Mouse (Mus musculus) limb, embryonic 11.5 days (tissue): ENCODE data around the gene Gm28729. TPM values are rescaled to one million over a fixed set of nuclear protein-coding genes. Genes with fewer than 3 reads are reported as not detected.

Experiments used
- ATAC-seq: fragments of 200-750 bp; cut with Nextera tagmentation; 2 replicates; pipeline ENCODE4 v1.8.0; 2017; ENCODE audit warnings: low read depth; ENCODE audit not compliant: insufficient number of reproducible peaks, low FRiP score, low TSS enrichment
- DNase-seq: peaks from one replicate; pipeline ENCODE4 v3.0.0-alpha.2; 2015; ENCODE audit warnings: low spot score
- H3K27ac ChIP-seq: fragments of 300-500 bp; sonication (generic); replicated peaks from 2 replicates; pipeline ENCODE4 v1.5.1; 2014; ENCODE audit warnings: low read depth, mild to moderate bottlenecking, low read length
- H3K27me3 ChIP-seq: fragments of 300-500 bp; sonication (generic); 2 replicates; pipeline ENCODE4 v1.6.1; 2014; ENCODE audit warnings: mild to moderate bottlenecking, low read length, mixed read lengths; ENCODE audit not compliant: control insufficient read depth, insufficient read depth
- H3K36me3 ChIP-seq: fragments of 300-500 bp; sonication (generic); 2 replicates; pipeline ENCODE4 v1.6.1; 2014; ENCODE audit warnings: mild to moderate bottlenecking, low read length, moderate library complexity, mixed read lengths; ENCODE audit not compliant: control insufficient read depth, insufficient read depth
- H3K4me1 ChIP-seq: fragments of 300-500 bp; sonication (generic); 2 replicates; pipeline ENCODE4 v1.6.1; 2014; ENCODE audit warnings: low read length, mixed read lengths; ENCODE audit not compliant: control insufficient read depth, insufficient read depth
- H3K4me2 ChIP-seq: fragments of 300-500 bp; sonication (generic); 2 replicates; pipeline ENCODE4 v1.6.1; 2014; ENCODE audit warnings: low read depth, mild to moderate bottlenecking, moderate library complexity; ENCODE audit not compliant: severe bottlenecking
- H3K4me3 ChIP-seq: fragments of 300-500 bp; sonication (generic); 2 replicates; pipeline ENCODE4 v1.5.1; 2014; ENCODE audit warnings: low read depth, low read length
- H3K9ac ChIP-seq: fragments of 300-500 bp; sonication (generic); 2 replicates; pipeline ENCODE4 v1.6.1; 2014; ENCODE audit warnings: mild to moderate bottlenecking, low read length
- H3K9me3 ChIP-seq: fragments of 300-500 bp; sonication (generic); 2 replicates; pipeline ENCODE4 v1.6.1; 2016; ENCODE audit warnings: low read length; ENCODE audit not compliant: control insufficient read depth
- WGBS: fragments of 180-500 bp; shearing (Covaris S2); extraction: QIAGEN DNeasy Blood & Tissue Kit; methylation state at CpG from one replicate; pipeline ENCODE4 v1.1.7; 2014; 5-methylcytosine and 5-hydroxymethylcytosine counted together
- polyA plus RNA-seq: library from polyadenylated mRNA; unstranded; fragments of >200 nt; fragmentation: Nextera tagmentation; extraction: Ambion mirVana; gene quantifications from 2 replicates; pipeline ENCODE4 v1.2.1, GENCODE M21; 2014

Gene Gm28729
- polyA plus RNA-seq, 1 experiment from 2014 or later = not detected

- Histone ChIP-seq H3K4me2 (no peak overlapping the region), H3K9ac (no peak overlapping the region), H3K27me3 (no peaks in the 10 kb centered on the region), H3K4me3 (no peak overlapping the region), H3K9me3 (no peaks in the 10 kb centered on the region), H3K36me3 (no peaks in the 10 kb centered on the region), H3K27ac (no peak overlapping the region), H3K4me1 (no peaks in the 10 kb centered on the region)
- no peak for DNase-seq
- WGBS = 82% methylated on average over 4 of the region's 4 CpGs
- no peak for ATAC-seq
These were observed 79.7 kb downstream of the Gm28729 start for GRCm38 (mm10) chr9:96445351-96445750.

GRCm38 (mm10) chr9:96442081-96442480 is 83.0 kb downstream of the Gm28729 start:
- WGBS = 28% methylated on average over 10 of the region's 10 CpGs
- H3K36me3 ChIP-seq = no peaks in the 10 kb centered on the region
- H3K27ac ChIP-seq = no peak overlapping the region
- H3K9me3 ChIP-seq = no peaks in the 10 kb centered on the region
- DNase-seq (no peak), ATAC-seq (no peak)
- no peak overlapping the region for H3K4me3 ChIP-seq
- peaks cover 4% of the 10 kb centered on the region for H3K4me1 ChIP-seq
- H3K9ac ChIP-seq = no peak overlapping the region
- H3K27me3 ChIP-seq = peaks cover 2% of the 10 kb centered on the region; the same call in 1 of the 2 replicates
- no peak overlapping the region for H3K4me2 ChIP-seq

- no peak for DNase-seq
- WGBS = 4% methylated on average over 8 of the region's 8 CpGs
- Histone ChIP-seq H3K4me2 (peak overlapping the region; percentile 55), H3K4me1 (peaks cover 13% of the 10 kb centered on the region), H3K9ac (peak overlapping the region; percentile 68), H3K4me3 (peak overlapping the region; percentile 37), H3K27ac (no peak overlapping the region), H3K36me3 (no peaks in the 10 kb centered on the region), H3K27me3 (peaks cover 5% of the 10 kb centered on the region; the same call in 1 of the 2 replicates), H3K9me3 (no peaks in the 10 kb centered on the region)
- ATAC-seq = 0 out of 2 replicates have a peak, but pooled peaks have one; percentile 29
These were observed 86.7 kb downstream of the Gm28729 start for GRCm38 (mm10) chr9:96438334-96438871.

DNA sequence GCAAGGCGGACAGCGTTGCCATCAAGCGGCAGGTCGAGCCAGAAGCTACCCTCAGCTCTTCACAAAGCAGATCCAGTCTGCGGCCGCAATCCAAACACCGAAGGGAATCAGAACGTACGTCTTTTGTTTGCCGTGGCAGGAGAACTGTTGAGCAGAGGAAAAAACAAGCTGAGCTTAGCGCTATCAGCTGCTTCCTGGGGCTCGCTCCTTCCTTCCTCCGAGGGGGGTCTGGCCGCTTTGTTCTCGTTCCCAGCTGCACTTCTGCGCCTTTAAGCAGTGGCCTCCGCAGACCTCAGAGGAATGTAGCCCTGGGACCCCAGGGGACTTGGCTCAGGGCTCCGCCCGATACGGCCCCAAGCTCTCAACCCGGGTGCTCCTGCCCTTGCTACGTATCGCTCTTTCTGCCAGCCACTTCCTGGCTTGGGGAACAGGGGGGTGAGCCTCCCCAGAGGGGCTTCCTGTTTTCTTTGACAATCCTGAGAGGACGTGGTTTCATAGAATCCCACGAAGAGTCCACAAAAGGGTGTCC is 87.2 kb downstream of the Gm28729 start:
- Histone ChIP-seq H3K27me3 (peaks cover 5% of the 10 kb centered on the region; the same call in 1 of the 2 replicates), H3K36me3 (no peaks in the 10 kb centered on the region), H3K27ac (no peak overlapping the region), H3K4me2 (peak overlapping the region; percentile 55), H3K9me3 (no peaks in the 10 kb centered on the region), H3K4me1 (peaks cover 13% of the 10 kb centered on the region), H3K9ac (peak overlapping the region; percentile 68), H3K4me3 (peak overlapping the region; percentile 37)
- DNase-seq (peak; percentile 70), ATAC-seq (peak; percentile 62; the same call in 1 of the 2 replicates)
- WGBS = 1% methylated on average over 25 of the region's 25 CpGs

DNA sequence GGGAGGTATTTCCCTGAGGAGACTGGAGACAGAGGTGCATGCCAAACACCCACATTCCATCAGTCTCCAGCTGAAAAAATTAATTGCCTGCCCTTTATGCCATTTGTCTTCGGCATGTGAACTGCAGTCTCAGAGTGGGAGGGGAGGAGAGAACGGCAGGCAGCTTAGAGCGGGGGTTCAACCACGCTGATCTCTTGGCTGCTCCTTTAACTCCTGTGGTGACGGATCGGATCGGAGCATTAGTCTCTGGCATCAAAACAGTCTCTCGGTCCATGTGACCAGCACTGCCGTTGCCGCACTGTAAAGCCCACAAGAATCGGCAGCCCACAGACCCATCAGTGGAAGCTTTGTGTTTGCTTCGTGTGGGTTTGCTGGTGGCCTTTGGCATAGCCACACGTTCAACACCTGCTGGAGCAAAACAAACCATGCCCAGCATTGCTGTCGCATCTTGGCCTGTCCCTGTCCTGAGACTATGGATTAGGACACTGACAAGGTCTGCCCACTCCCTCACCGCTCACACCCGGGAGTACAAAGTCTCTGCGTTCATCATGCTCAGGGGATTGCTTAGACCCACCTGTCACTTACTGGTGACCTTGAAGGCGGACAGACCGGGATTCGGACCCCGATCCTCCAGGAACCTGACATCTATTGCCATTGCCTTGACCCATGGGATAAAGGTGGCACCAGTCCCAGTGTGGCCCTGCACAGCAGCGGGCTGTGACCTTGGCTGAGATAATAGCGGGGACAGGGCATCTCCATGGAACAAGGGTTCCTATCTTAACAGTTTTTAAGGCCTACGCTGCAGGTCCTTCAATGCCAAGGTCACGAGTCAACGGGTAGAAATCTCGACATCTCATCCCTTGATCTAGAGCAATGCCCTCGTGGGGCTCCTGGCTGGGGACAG is 87.9 kb downstream of the Gm28729 start:
- ATAC-seq = no peak
- WGBS = 17% methylated on average over 28 of the region's 28 CpGs
- H3K36me3 ChIP-seq = no peaks in the 10 kb centered on the region
- peak overlapping the region; percentile 55 for H3K4me2 ChIP-seq
- H3K9ac ChIP-seq = peak overlapping the region; percentile 68
- H3K4me1 ChIP-seq = peaks cover 13% of the 10 kb centered on the region
- DNase-seq = peak; percentile 36
- H3K27ac ChIP-seq = no peak overlapping the region
- H3K9me3 ChIP-seq = no peaks in the 10 kb centered on the region
- peaks cover 5% of the 10 kb centered on the region; the same call in 1 of the 2 replicates for H3K27me3 ChIP-seq
- H3K4me3 ChIP-seq = peak overlapping the region; percentile 37

Other genes with a start within 250 kb of the Gm28729 start
- 150 and 154 TPM in 2 replicates for gene Atp1b3, start 160.8 kb downstream of the Gm28729 start, polyA plus RNA-seq
- gene Rnf7, start 46.6 kb downstream of the Gm28729 start, polyA plus RNA-seq = 275 and 276 TPM in 2 replicates
- gene Rasa2, start 106.4 kb upstream of the Gm28729 start, polyA plus RNA-seq = 20.1 and 20.6 TPM in 2 replicates
- gene Zbtb38, start 227.6 kb upstream of the Gm28729 start, polyA plus RNA-seq = 9.2 and 9.4 TPM in 2 replicates